ENCODE assay signal across 33 mouse cellular contexts in the genomic region with DNA sequence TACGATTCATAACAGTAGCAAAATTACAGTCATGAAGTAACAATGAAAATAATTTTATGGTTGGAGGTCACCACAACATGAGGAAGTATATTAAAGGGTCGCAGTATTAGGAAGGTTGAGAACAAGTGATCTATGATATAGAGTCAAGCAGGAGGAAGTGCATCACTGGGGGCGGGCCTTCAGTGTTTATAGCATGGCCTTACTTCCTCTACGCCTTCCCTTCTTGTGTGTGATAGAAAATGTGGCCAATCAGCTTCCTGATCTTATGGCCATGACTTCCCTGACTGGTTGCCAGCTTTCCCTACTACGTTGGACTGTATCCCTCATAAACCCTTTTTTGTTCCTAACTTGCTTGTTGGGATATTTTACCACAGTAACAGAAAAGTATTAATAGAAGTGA. TPM values are rescaled to one million over a fixed set of nuclear protein-coding genes. Genes with fewer than 3 reads are reported as not detected.
DNase-seq lines count a peak whose midpoint lies in the region; ATAC-seq lines count a peak whose summit lies in the region.
"Had no signal": no experiment of that assay in that cellular context is flagged by ENCODE, and none has a peak within 500 bp of the region (broad histone marks: within the 10 kb centered on the region; RNA-seq: fewer than 3 reads in every experiment).

No protein-coding gene starts in this region.

- H3K4me2 ChIP-seq in forebrain, embryonic 11.5 days (ENCODE audit: low read depth, low read length, severe bottlenecking): no peak overlapping the region
- H3K4me2 ChIP-seq in kidney, embryonic 16.5 days (replicated peaks; ENCODE audit: low read depth, low read length): no peak overlapping the region
- H3K4me2 ChIP-seq: embryonic facial prominence, embryonic 13.5 days; forebrain, embryonic 13.5 days; heart, embryonic 11.5 days; hindbrain, embryonic 15.5 days; liver, embryonic 15.5 days; lung, embryonic 15.5 days; neural tube, embryonic 15.5 days had no signal

- no peaks in the 10 kb centered on the region for H3K4me1 ChIP-seq in forebrain, embryonic 11.5 days (replicated peaks; ENCODE audit: control insufficient read depth, insufficient read depth, low read length)
- no peaks in the 10 kb centered on the region for H3K4me1 ChIP-seq in kidney, embryonic 16.5 days (ENCODE audit: insufficient read depth, low read length)
- H3K4me1 ChIP-seq: embryonic facial prominence, embryonic 13.5 days; forebrain, embryonic 13.5 days; hindbrain, embryonic 15.5 days; liver, embryonic 15.5 days; neural tube, embryonic 15.5 days had no signal

- peak; percentile 37 for DNase-seq in thymus, postnatal 0 days (ENCODE audit: low spot score)
- DNase-seq in thymus, adult 18-20 months: no peak
- DNase-seq in forebrain, embryonic 11.5 days (ENCODE audit: low spot score): no peak
- DNase-seq in right cerebral cortex, adult 18-20 months: no peak
- DNase-seq: adrenal gland, adult 2 months; cerebellum, adult 18-20 months; cerebellum, postnatal 25 days; embryo, embryonic 11 days; gastrocnemius, adult 2 months; kidney, adult 11 months; kidney, postnatal 14 days; liver; lung, postnatal 36 days had no signal

- peak; percentile 57; the same call in 1 of the 2 replicates for ATAC-seq in common myeloid progenitor, adult 5-6 weeks (replicated peaks; ENCODE audit: low read depth, poor library complexity, severe bottlenecking)
- ATAC-seq in monocyte, adult 5-6 weeks (replicated peaks; ENCODE audit: insufficient number of reproducible peaks, low FRiP score, low TSS enrichment, poor library complexity, severe bottlenecking): peak; percentile 57; the same call in 1 of the 2 replicates
- ATAC-seq in forebrain, embryonic 11.5 days (replicated peaks; ENCODE audit: low FRiP score): no peak
- no peak for ATAC-seq in kidney, embryonic 16.5 days (ENCODE audit: low FRiP score, low TSS enrichment)
- ATAC-seq: forebrain, embryonic 13.5 days; midbrain, embryonic 16.5 days had no signal

- H3K27ac ChIP-seq in forebrain, embryonic 11.5 days (ENCODE audit: low read depth, low read length): no peak overlapping the region
- no peak overlapping the region for H3K27ac ChIP-seq in kidney, embryonic 16.5 days (ENCODE audit: low read length)
- H3K27ac ChIP-seq: embryonic facial prominence, embryonic 13.5 days; forebrain, embryonic 13.5 days; gastrocnemius, adult 2 months; hindbrain, embryonic 15.5 days; layer of hippocampus, adult 2 months; limb, embryonic 10.5 days; liver, embryonic 15.5 days; lung, embryonic 15.5 days; neural tube, embryonic 15.5 days had no signal

- H3K9me3 ChIP-seq in forebrain, embryonic 11.5 days (ENCODE audit: control insufficient read depth, low read length): no peaks in the 10 kb centered on the region
- H3K9me3 ChIP-seq in kidney, embryonic 16.5 days (ENCODE audit: low read length): no peaks in the 10 kb centered on the region
- H3K9me3 ChIP-seq: embryonic facial prominence, embryonic 13.5 days; forebrain, embryonic 13.5 days; hindbrain, embryonic 15.5 days; limb, embryonic 10.5 days; liver, embryonic 15.5 days; lung, embryonic 15.5 days; neural tube, embryonic 15.5 days had no signal

- no peaks in the 10 kb centered on the region for H3K27me3 ChIP-seq in forebrain, embryonic 11.5 days (ENCODE audit: control insufficient read depth, insufficient read depth, low read length)
- no peaks in the 10 kb centered on the region for H3K27me3 ChIP-seq in kidney, embryonic 16.5 days (ENCODE audit: insufficient read depth, low read length)
- H3K27me3 ChIP-seq: embryonic facial prominence, embryonic 13.5 days; forebrain, embryonic 13.5 days; hindbrain, embryonic 15.5 days; liver, embryonic 15.5 days; lung, embryonic 15.5 days; neural tube, embryonic 15.5 days had no signal

- no peaks in the 10 kb centered on the region for H3K36me3 ChIP-seq in forebrain, embryonic 11.5 days (ENCODE audit: control insufficient read depth, insufficient read depth, low read length)
- no peaks in the 10 kb centered on the region for H3K36me3 ChIP-seq in kidney, embryonic 16.5 days (ENCODE audit: insufficient read depth, low read length)
- H3K36me3 ChIP-seq: embryonic facial prominence, embryonic 13.5 days; hindbrain, embryonic 15.5 days; limb, embryonic 10.5 days; liver, embryonic 15.5 days; lung, embryonic 15.5 days; neural tube, embryonic 15.5 days had no signal

- H3K4me3 ChIP-seq in forebrain, embryonic 11.5 days (ENCODE audit: low read depth, low read length): no peak overlapping the region
- no peak overlapping the region for H3K4me3 ChIP-seq in kidney, embryonic 16.5 days (ENCODE audit: low read length)
- H3K4me3 ChIP-seq: embryonic facial prominence, embryonic 13.5 days; erythroblast, embryonic 14.5 days; forebrain, embryonic 13.5 days; gastrocnemius, adult 2 months; hindbrain, embryonic 15.5 days; layer of hippocampus, adult 2 months; limb, embryonic 10.5 days; liver, embryonic 15.5 days; lung, embryonic 15.5 days; neural tube, embryonic 15.5 days had no signal

- H3K9ac ChIP-seq in forebrain, embryonic 11.5 days (ENCODE audit: low read length): no peak overlapping the region
- H3K9ac ChIP-seq in kidney, embryonic 16.5 days (replicated peaks; ENCODE audit: low read length): no peak overlapping the region
- H3K9ac ChIP-seq: embryonic facial prominence, embryonic 13.5 days; forebrain, embryonic 13.5 days; hindbrain, embryonic 15.5 days; liver, embryonic 15.5 days; lung, embryonic 15.5 days; neural tube, embryonic 15.5 days had no signal

- 89% methylated on average over 5 of the region's 5 CpGs for WGBS in forebrain, embryonic 11.5 days
- WGBS in kidney, embryonic 16.5 days: 89% methylated on average over 5 of the region's 5 CpGs

RNA-seq across cellular contexts. Expression of gene Igsf23, which starts 5.4 kb away (rescaled TPM):
- 14.8 and 15.5 TPM in 2 replicates for polyA plus RNA-seq in thymus, postnatal 0 days (2015; fragmentation: Nextera tagmentation; extraction: Ambion mirVana)
- 0.29 and 0.46 TPM in 2 replicates for total RNA-seq in common myeloid progenitor, adult 5-6 weeks (2017)
- 0.75 TPM in 1 of 3 replicates, not detected in the others for total RNA-seq in monocyte, adult 5-6 weeks (2017)
- 0.13 TPM in 1 of 2 replicates, not detected in the other for polyA plus RNA-seq in forebrain, embryonic 11.5 days (2014; fragmentation: Nextera tagmentation; extraction: Ambion mirVana)
- 0.21 TPM in 1 of 2 replicates, not detected in the other for polyA plus RNA-seq in kidney, embryonic 16.5 days (2015; fragmentation: Nextera tagmentation; extraction: Ambion mirVana)
- total RNA-seq: adrenal gland, adult 2 months; gastrocnemius, adult 2 months; hematopoietic stem cell, adult 5-6 weeks; layer of hippocampus, adult 2 months; layer of hippocampus, postnatal 25 days had no signal
- polyA plus RNA-seq: embryonic facial prominence, embryonic 13.5 days; erythroblast, embryonic 14.5 days; forebrain, embryonic 13.5 days; hindbrain, embryonic 15.5 days; midbrain, embryonic 16.5 days had no signal

RNA-seq across cellular contexts. Expression of gene Ceacam20, which starts 20.0 kb away (rescaled TPM):
- 0.06 TPM in 1 of 2 replicates, not detected in the other for polyA plus RNA-seq in thymus, postnatal 0 days (2015; fragmentation: Nextera tagmentation; extraction: Ambion mirVana)
- total RNA-seq in common myeloid progenitor, adult 5-6 weeks (2017): not detected in 2 replicates
- total RNA-seq in monocyte, adult 5-6 weeks (2017): not detected in 3 replicates
- not detected in 2 replicates for polyA plus RNA-seq in forebrain, embryonic 11.5 days (2014; fragmentation: Nextera tagmentation; extraction: Ambion mirVana)
- polyA plus RNA-seq in kidney, embryonic 16.5 days (2015; fragmentation: Nextera tagmentation; extraction: Ambion mirVana): not detected in 2 replicates
- total RNA-seq: adrenal gland, adult 2 months; gastrocnemius, adult 2 months; hematopoietic stem cell, adult 5-6 weeks; layer of hippocampus, adult 2 months; layer of hippocampus, postnatal 25 days had no signal
- polyA plus RNA-seq: adrenal gland, adult 2 months; embryonic facial prominence, embryonic 13.5 days; erythroblast, embryonic 14.5 days; forebrain, embryonic 13.5 days; frontal cortex, adult 2 months; heart, embryonic 11.5 days; heart, postnatal 0 days; hindbrain, embryonic 15.5 days; limb, embryonic 10.5 days; liver, embryonic 15.5 days; lung, embryonic 15.5 days; midbrain, embryonic 16.5 days; neural tube, embryonic 15.5 days had no signal

RNA-seq across cellular contexts. Expression of gene Pvr, which starts 24.2 kb away (rescaled TPM):
- 33.7 and 52.4 TPM in 2 replicates for polyA plus RNA-seq in thymus, postnatal 0 days (2015; fragmentation: Nextera tagmentation; extraction: Ambion mirVana)
- 7.7 and 9.7 TPM in 2 replicates for total RNA-seq in common myeloid progenitor, adult 5-6 weeks (2017)
- total RNA-seq in monocyte, adult 5-6 weeks (2017): 8.2 to 13.6 TPM (median 12.2 TPM) in 3 replicates
- 2.6 and 2.8 TPM in 2 replicates for polyA plus RNA-seq in forebrain, embryonic 11.5 days (2014; fragmentation: Nextera tagmentation; extraction: Ambion mirVana)
- 11.8 and 16.0 TPM in 2 replicates for polyA plus RNA-seq in kidney, embryonic 16.5 days (2015; fragmentation: Nextera tagmentation; extraction: Ambion mirVana)

RNA-seq across cellular contexts. Expression of gene Nlrp9b, which starts 46.1 kb away (rescaled TPM):
- not detected in 2 replicates for polyA plus RNA-seq in thymus, postnatal 0 days (2015; fragmentation: Nextera tagmentation; extraction: Ambion mirVana)
- total RNA-seq in common myeloid progenitor, adult 5-6 weeks (2017): not detected in 2 replicates
- total RNA-seq in monocyte, adult 5-6 weeks (2017): not detected in 3 replicates
- polyA plus RNA-seq in forebrain, embryonic 11.5 days (2014; fragmentation: Nextera tagmentation; extraction: Ambion mirVana): not detected in 2 replicates
- not detected in 2 replicates for polyA plus RNA-seq in kidney, embryonic 16.5 days (2015; fragmentation: Nextera tagmentation; extraction: Ambion mirVana)
- total RNA-seq: adrenal gland, adult 2 months; gastrocnemius, adult 2 months; hematopoietic stem cell, adult 5-6 weeks; layer of hippocampus, adult 2 months; layer of hippocampus, postnatal 25 days had no signal
- polyA plus RNA-seq: adrenal gland, adult 2 months; embryonic facial prominence, embryonic 13.5 days; erythroblast, embryonic 14.5 days; forebrain, embryonic 13.5 days; frontal cortex, adult 2 months; heart, embryonic 11.5 days; heart, postnatal 0 days; hindbrain, embryonic 15.5 days; limb, embryonic 10.5 days; liver, embryonic 15.5 days; lung, embryonic 15.5 days; midbrain, embryonic 16.5 days; neural tube, embryonic 15.5 days had no signal

RNA-seq across cellular contexts. Expression of gene Ceacam19, which starts 57.4 kb away (rescaled TPM):
- polyA plus RNA-seq in thymus, postnatal 0 days (2015; fragmentation: Nextera tagmentation; extraction: Ambion mirVana): 0.10 and 0.14 TPM in 2 replicates
- not detected in 2 replicates for total RNA-seq in common myeloid progenitor, adult 5-6 weeks (2017)
- total RNA-seq in monocyte, adult 5-6 weeks (2017): 0.38 to 1.2 TPM (median 0.75 TPM) in 3 replicates
- not detected in 2 replicates for polyA plus RNA-seq in forebrain, embryonic 11.5 days (2014; fragmentation: Nextera tagmentation; extraction: Ambion mirVana)
- polyA plus RNA-seq in kidney, embryonic 16.5 days (2015; fragmentation: Nextera tagmentation; extraction: Ambion mirVana): 0.06 TPM in 1 of 2 replicates, not detected in the other
- total RNA-seq: adrenal gland, adult 2 months; gastrocnemius, adult 2 months; hematopoietic stem cell, adult 5-6 weeks; layer of hippocampus, adult 2 months; layer of hippocampus, postnatal 25 days had no signal
- polyA plus RNA-seq: adrenal gland, adult 2 months; erythroblast, embryonic 14.5 days; forebrain, embryonic 13.5 days; frontal cortex, adult 2 months; heart, embryonic 11.5 days; heart, postnatal 0 days; hindbrain, embryonic 15.5 days; limb, embryonic 10.5 days; liver, embryonic 15.5 days; lung, embryonic 15.5 days; midbrain, embryonic 16.5 days; neural tube, embryonic 15.5 days; small intestine, adult 2 months; testis, adult 2 months had no signal

Comparison
In these comparisons a context has a peak if more than half of its experiments do, and no peak if none do; other contexts are left out.
1. ATAC-seq: peak in common myeloid progenitor, adult 5-6 weeks (single experiment) and monocyte, adult 5-6 weeks (single experiment); none in forebrain, embryonic 11.5 days (single experiment) and kidney, embryonic 16.5 days (single experiment).
2. RNA of gene Igsf23, which starts 5.4 kb away (polyA plus RNA-seq): 14.8 to 15.5 TPM in thymus, postnatal 0 days; 0.21 TPM in kidney, embryonic 16.5 days and 0.13 TPM in forebrain, embryonic 11.5 days; every median in the first group is over 10 times any median in the second.